Mouse (Mus musculus): Measurements from ENCODE around the gene Hsdl2. TPM values are rescaled to one million over a fixed set of nuclear protein-coding genes. Genes with fewer than 3 reads are reported as not detected.
A peak's percentile ranks its signal among the peaks of the same experiment; 100 is the strongest.

Gene Hsdl2
- polyA plus RNA-seq, 1 experiment from 2014 or later, result 20.5 TPM

DNA sequence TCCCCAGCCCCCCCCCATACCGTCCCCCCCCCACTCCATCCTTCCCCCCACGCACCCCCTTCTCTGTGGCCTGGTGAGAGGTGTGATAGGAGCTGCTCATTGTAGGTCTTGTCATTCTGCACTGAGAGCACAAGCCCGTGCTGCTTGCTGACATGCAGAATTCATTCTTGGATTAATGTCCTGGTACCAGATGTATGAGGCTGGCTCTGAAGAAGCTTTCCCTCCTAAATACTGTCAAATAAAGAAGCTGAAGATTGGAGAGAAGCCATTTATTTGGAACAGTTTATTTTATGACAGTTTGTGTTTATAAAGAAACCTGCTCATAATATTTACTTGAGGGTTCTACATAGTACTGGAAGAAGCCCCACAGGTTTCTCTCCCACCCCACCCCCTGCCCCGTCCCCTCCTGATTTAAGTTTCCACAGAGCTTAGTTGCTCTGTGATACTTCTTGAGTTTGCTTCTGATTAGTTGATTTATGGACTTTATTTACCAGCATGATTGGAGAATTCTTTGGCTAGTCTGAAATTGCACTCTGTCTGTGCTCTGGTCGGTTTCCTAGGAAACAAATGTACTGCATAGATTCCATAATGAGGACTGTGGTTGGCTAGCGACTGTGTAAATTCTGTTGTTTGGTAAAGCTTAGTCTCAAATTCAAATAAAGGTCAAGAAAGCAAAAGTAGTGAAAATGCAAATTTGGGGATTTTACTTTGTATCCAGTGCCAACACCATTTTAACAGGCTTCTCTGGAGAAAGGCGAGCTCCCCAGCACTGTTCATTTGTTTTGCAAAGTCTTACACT lies 47.9 kb downstream of the Hsdl2 start:
- Histone ChIP-seq H3K4me2 (replicated peaks; ENCODE audit: low read depth, low read length) (no peak overlapping the region), H3K4me1 (ENCODE audit: control insufficient read depth, insufficient read depth, low read length) (peaks cover 13% of the 10 kb centered on the region; the same call in 1 of the 2 replicates), H3K9ac (ENCODE audit: low read depth, low read length) (no peak overlapping the region), H3K27me3 (ENCODE audit: control insufficient read depth, insufficient read depth, low read length) (no peaks in the 10 kb centered on the region), H3K9me3 (ENCODE audit: control insufficient read depth, low read length) (no peaks in the 10 kb centered on the region), H3K4me3 (ENCODE audit: low read length) (no peak overlapping the region), H3K27ac (ENCODE audit: low read depth, low read length) (no peak overlapping the region), H3K36me3 (ENCODE audit: control insufficient read depth, insufficient read depth, low read length) (no peaks in the 10 kb centered on the region)
- 35% methylated on average over 7 of the region's 7 CpGs for WGBS
- no peak for ATAC-seq (ENCODE audit: low FRiP score, low TSS enrichment)

DNA sequence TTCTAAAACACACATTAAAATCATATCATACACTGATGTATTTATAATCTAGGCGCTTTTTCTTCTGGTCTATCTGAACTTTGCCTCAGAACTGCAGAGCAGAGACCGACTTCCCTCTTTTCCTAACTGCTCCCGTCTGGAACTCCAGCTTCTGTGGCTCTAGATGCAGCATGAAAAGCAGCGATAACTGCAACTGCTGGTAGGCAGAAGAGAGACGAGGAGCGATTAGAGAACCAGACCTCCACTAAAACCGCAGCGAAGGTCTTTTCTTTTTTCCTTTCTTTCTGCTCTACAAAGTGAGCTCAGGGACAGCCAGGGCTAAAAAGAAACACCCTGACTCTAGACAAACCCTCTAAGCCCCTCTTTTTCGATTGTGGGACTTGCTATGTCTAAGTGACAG lies 48.8 kb downstream of the Hsdl2 start:
- Histone ChIP-seq H3K4me1 (ENCODE audit: control insufficient read depth, insufficient read depth, low read length) (peaks cover 13% of the 10 kb centered on the region; the same call in 1 of the 2 replicates), H3K27me3 (ENCODE audit: control insufficient read depth, insufficient read depth, low read length) (no peaks in the 10 kb centered on the region), H3K27ac (ENCODE audit: low read depth, low read length) (no peak overlapping the region), H3K4me2 (replicated peaks; ENCODE audit: low read depth, low read length) (no peak overlapping the region), H3K9me3 (ENCODE audit: control insufficient read depth, low read length) (no peaks in the 10 kb centered on the region), H3K36me3 (ENCODE audit: control insufficient read depth, insufficient read depth, low read length) (no peaks in the 10 kb centered on the region), H3K9ac (ENCODE audit: low read depth, low read length) (no peak overlapping the region), H3K4me3 (ENCODE audit: low read length) (no peak overlapping the region)
- ATAC-seq (ENCODE audit: low FRiP score, low TSS enrichment), result no peak
- WGBS, result 78% methylated on average over 9 of the region's 9 CpGs

DNA sequence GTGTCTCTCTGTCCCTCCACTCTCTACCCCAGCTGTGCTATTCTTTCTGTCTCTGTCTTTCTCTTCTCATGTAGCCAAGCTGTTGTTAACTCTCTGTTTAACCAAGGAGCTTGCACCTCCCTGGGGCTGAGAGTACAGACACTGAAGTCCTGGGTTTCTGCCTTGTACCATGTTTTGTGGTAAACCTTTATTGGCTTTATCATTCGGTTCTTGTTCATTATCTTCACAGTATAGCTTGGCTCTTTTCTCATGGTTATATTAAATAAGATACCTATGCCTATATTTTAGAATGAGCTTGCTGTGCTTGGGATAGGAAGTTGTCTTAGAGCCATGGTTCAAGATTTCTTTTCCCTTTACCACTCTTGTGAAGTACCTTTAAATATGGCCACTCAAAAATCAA lies 53.2 kb downstream of the Hsdl2 start:
- peaks cover 7% of the 10 kb centered on the region for H3K4me1 ChIP-seq (ENCODE audit: control insufficient read depth, insufficient read depth, low read length)
- no peaks in the 10 kb centered on the region for H3K9me3 ChIP-seq (ENCODE audit: control insufficient read depth, low read length)
- no peak overlapping the region for H3K27ac ChIP-seq (ENCODE audit: low read depth, low read length)
- ATAC-seq (ENCODE audit: low FRiP score, low TSS enrichment), result no peak
- no peaks in the 10 kb centered on the region for H3K27me3 ChIP-seq (ENCODE audit: control insufficient read depth, insufficient read depth, low read length)
- H3K4me2 ChIP-seq (replicated peaks; ENCODE audit: low read depth, low read length), result no peak overlapping the region
- H3K36me3 ChIP-seq (ENCODE audit: control insufficient read depth, insufficient read depth, low read length), result no peaks in the 10 kb centered on the region
- WGBS, result 90% methylated on average over 1 of the region's 1 CpGs
- no peak overlapping the region for H3K4me3 ChIP-seq (ENCODE audit: low read length)
- H3K9ac ChIP-seq (ENCODE audit: low read depth, low read length), result no peak overlapping the region

DNA sequence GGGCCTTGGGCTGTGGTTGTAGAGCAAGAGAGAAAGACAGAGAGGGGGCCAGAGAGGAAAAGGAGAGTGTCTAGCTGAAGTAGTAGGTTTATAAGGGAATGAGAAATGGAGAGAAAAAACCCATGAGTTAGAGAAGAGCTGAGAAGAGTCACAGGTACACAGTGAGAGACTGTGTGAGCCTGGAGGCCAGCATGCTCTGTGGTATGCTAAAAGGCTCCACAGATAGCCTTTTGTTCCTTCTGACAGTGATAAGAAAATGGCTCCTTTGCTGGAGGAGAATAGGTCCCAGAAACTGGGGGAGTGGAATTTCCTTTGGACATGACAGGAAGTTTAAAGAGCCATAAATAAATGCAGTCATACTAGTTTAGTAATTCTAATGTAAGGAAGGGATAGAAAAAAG lies 57.8 kb downstream of the Hsdl2 start:
- Histone ChIP-seq H3K4me3 (ENCODE audit: low read length) (no peak overlapping the region), H3K36me3 (ENCODE audit: control insufficient read depth, insufficient read depth, low read length) (no peaks in the 10 kb centered on the region), H3K4me2 (replicated peaks; ENCODE audit: low read depth, low read length) (no peak overlapping the region), H3K9ac (ENCODE audit: low read depth, low read length) (no peak overlapping the region), H3K27ac (ENCODE audit: low read depth, low read length) (no peak overlapping the region; the same call in 1 of the 2 replicates), H3K27me3 (ENCODE audit: control insufficient read depth, insufficient read depth, low read length) (no peaks in the 10 kb centered on the region), H3K4me1 (ENCODE audit: control insufficient read depth, insufficient read depth, low read length) (peaks cover 7% of the 10 kb centered on the region), H3K9me3 (ENCODE audit: control insufficient read depth, low read length) (no peaks in the 10 kb centered on the region)
- no peak for ATAC-seq (ENCODE audit: low FRiP score, low TSS enrichment)

DNA sequence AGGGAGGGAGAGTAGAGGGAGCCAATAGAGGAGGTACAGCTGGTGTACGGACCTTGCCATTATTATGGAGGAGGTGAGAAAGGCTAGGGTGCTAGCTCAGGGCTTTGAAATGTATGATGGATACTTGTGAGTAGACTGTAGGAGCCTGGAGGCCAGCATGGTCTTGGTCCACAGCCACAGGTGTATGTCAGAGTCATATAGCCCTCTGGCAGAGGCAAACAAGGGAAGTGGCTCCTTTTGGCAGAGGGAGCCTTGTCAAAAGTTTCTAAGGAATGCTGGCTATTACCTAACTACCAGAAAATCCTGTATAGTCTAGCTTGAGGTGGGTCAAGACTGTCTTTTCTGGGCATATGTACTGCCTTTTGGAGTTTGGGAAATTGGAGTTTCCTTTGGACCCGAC lies 59.4 kb downstream of the Hsdl2 start:
- Histone ChIP-seq H3K9me3 (ENCODE audit: control insufficient read depth, low read length) (no peaks in the 10 kb centered on the region), H3K36me3 (ENCODE audit: control insufficient read depth, insufficient read depth, low read length) (no peaks in the 10 kb centered on the region), H3K4me2 (replicated peaks; ENCODE audit: low read depth, low read length) (no peak overlapping the region), H3K4me1 (ENCODE audit: control insufficient read depth, insufficient read depth, low read length) (peaks cover 7% of the 10 kb centered on the region), H3K4me3 (ENCODE audit: low read length) (no peak overlapping the region), H3K9ac (ENCODE audit: low read depth, low read length) (no peak overlapping the region), H3K27me3 (ENCODE audit: control insufficient read depth, insufficient read depth, low read length) (no peaks in the 10 kb centered on the region), H3K27ac (ENCODE audit: low read depth, low read length) (no peak overlapping the region)
- ATAC-seq (ENCODE audit: low FRiP score, low TSS enrichment), result no peak
- 81% methylated on average over 2 of the region's 2 CpGs for WGBS

DNA sequence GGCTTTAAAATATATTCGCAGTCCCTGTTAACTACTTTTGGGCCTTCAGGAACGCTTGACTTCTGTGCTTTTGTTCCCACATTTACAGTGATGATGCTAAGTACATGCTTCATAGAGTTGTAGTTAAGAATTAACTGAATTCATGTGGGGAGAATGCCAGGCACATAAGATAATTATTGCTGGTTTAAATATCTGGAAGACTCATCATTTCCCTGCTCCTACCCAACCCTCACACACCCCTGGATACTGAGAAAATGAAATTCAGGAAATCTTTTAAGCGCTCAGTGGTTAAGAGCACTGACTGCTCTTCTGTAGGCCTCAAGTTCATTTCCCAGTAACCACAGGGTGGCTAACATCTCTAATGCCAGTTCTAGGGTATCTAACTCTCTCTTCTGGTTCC lies 60.7 kb downstream of the Hsdl2 start:
- Histone ChIP-seq H3K9ac (ENCODE audit: low read depth, low read length) (no peak overlapping the region), H3K4me3 (ENCODE audit: low read length) (no peak overlapping the region), H3K9me3 (ENCODE audit: control insufficient read depth, low read length) (no peaks in the 10 kb centered on the region), H3K4me1 (ENCODE audit: control insufficient read depth, insufficient read depth, low read length) (peaks cover 7% of the 10 kb centered on the region), H3K27me3 (ENCODE audit: control insufficient read depth, insufficient read depth, low read length) (no peaks in the 10 kb centered on the region), H3K27ac (ENCODE audit: low read depth, low read length) (no peak overlapping the region; the same call in 1 of the 2 replicates), H3K4me2 (replicated peaks; ENCODE audit: low read depth, low read length) (no peak overlapping the region), H3K36me3 (ENCODE audit: control insufficient read depth, insufficient read depth, low read length) (no peaks in the 10 kb centered on the region)
- WGBS, result 73% methylated on average over 3 of the region's 3 CpGs
- ATAC-seq (ENCODE audit: low FRiP score, low TSS enrichment), result no peak

DNA sequence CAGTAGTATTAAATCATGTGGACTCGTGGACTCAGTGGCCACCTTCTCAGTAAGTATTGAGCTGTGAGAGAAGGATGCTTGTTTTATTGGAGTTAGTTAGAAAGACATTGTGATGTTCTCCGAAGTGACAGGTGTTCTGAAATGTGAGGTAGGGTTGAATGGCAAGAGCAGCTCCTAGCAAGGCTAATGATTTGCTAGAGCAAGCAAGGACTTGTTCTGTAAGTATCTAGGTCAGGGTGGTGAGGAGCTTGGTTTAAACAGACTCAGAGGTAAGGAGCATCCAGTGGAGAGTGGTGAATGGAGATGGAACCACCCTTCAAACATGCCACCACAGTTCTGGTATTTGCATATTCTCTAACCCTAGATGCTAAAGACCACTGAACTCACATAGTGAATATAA lies 61.3 kb downstream of the Hsdl2 start:
- Histone ChIP-seq H3K9me3 (ENCODE audit: control insufficient read depth, low read length) (no peaks in the 10 kb centered on the region), H3K9ac (ENCODE audit: low read depth, low read length) (no peak overlapping the region), H3K4me1 (ENCODE audit: control insufficient read depth, insufficient read depth, low read length) (peaks cover 7% of the 10 kb centered on the region), H3K27ac (ENCODE audit: low read depth, low read length) (no peak overlapping the region), H3K4me3 (ENCODE audit: low read length) (no peak overlapping the region), H3K4me2 (replicated peaks; ENCODE audit: low read depth, low read length) (no peak overlapping the region), H3K27me3 (ENCODE audit: control insufficient read depth, insufficient read depth, low read length) (no peaks in the 10 kb centered on the region), H3K36me3 (ENCODE audit: control insufficient read depth, insufficient read depth, low read length) (no peaks in the 10 kb centered on the region)
- 67% methylated on average over 2 of the region's 2 CpGs for WGBS
- 0 out of 2 replicates have a peak, but pooled peaks have one; percentile 12 for ATAC-seq (ENCODE audit: low FRiP score, low TSS enrichment)

DNA sequence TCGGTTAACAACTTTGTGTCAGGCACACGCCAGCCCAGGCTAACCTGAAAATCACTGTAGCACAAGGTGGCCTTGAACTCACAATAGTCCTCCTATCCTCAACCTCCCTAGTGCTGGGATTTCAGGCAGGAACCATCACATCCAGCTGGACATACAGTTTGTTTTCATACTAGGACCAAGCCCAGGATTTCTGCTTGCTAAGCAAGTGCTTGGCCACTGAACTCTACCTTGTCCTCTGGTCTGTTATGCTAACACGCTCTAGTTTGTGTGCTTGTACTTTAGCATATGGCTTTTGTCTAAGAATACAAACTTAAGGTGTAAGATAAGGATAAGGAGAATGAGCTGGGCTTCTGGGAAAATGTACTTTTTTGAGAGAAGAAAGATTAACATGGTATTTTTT lies 63.1 kb downstream of the Hsdl2 start:
- Histone ChIP-seq H3K9me3 (ENCODE audit: control insufficient read depth, low read length) (no peaks in the 10 kb centered on the region), H3K4me1 (ENCODE audit: control insufficient read depth, insufficient read depth, low read length) (peaks cover 3% of the 10 kb centered on the region; the same call in 1 of the 2 replicates), H3K4me2 (replicated peaks; ENCODE audit: low read depth, low read length) (no peak overlapping the region), H3K27ac (ENCODE audit: low read depth, low read length) (no peak overlapping the region), H3K27me3 (ENCODE audit: control insufficient read depth, insufficient read depth, low read length) (no peaks in the 10 kb centered on the region), H3K36me3 (ENCODE audit: control insufficient read depth, insufficient read depth, low read length) (no peaks in the 10 kb centered on the region), H3K9ac (ENCODE audit: low read depth, low read length) (no peak overlapping the region), H3K4me3 (ENCODE audit: low read length) (no peak overlapping the region)
- WGBS, result 69% methylated on average over 3 of the region's 3 CpGs
- no peak for ATAC-seq (ENCODE audit: low FRiP score, low TSS enrichment)

DNA sequence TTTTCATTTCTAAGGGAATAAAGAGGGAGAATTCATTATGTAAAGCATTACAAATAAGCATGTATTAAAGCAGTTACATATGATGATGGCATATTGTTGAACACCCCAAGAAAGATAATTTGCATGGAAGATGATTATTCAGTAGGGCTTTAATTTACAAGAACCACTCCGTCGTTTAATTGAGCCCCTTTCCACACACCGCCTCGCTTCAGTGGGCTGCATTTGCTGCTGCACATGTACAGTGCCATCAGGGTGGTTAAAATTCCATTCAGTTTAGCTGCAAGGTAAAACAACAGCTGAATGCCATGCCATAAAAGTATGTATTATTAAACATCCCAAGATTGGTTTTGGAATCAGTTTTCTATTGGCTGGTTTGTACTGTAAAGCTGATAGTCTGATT lies 63.6 kb downstream of the Hsdl2 start:
- Histone ChIP-seq H3K27me3 (ENCODE audit: control insufficient read depth, insufficient read depth, low read length) (no peaks in the 10 kb centered on the region), H3K4me3 (ENCODE audit: low read length) (no peak overlapping the region), H3K9me3 (ENCODE audit: control insufficient read depth, low read length) (no peaks in the 10 kb centered on the region), H3K27ac (ENCODE audit: low read depth, low read length) (no peak overlapping the region), H3K4me2 (replicated peaks; ENCODE audit: low read depth, low read length) (no peak overlapping the region), H3K9ac (ENCODE audit: low read depth, low read length) (no peak overlapping the region), H3K36me3 (ENCODE audit: control insufficient read depth, insufficient read depth, low read length) (no peaks in the 10 kb centered on the region), H3K4me1 (ENCODE audit: control insufficient read depth, insufficient read depth, low read length) (peaks cover 3% of the 10 kb centered on the region; the same call in 1 of the 2 replicates)
- ATAC-seq (ENCODE audit: low FRiP score, low TSS enrichment), result no peak
- 59% methylated on average over 4 of the region's 4 CpGs for WGBS

Data from kidney, embryonic 14.5 days (tissue).